Mouse (Mus musculus): ENCODE results near the gene Serpinb1a. TPM values are rescaled to one million over a fixed set of nuclear protein-coding genes. Genes with fewer than 3 reads are reported as not detected.

Serpinb1a gene
- total and polyA plus RNA-seq, 2 experiments from 2014 or later = 1.8 to 13.8 TPM

DNA sequence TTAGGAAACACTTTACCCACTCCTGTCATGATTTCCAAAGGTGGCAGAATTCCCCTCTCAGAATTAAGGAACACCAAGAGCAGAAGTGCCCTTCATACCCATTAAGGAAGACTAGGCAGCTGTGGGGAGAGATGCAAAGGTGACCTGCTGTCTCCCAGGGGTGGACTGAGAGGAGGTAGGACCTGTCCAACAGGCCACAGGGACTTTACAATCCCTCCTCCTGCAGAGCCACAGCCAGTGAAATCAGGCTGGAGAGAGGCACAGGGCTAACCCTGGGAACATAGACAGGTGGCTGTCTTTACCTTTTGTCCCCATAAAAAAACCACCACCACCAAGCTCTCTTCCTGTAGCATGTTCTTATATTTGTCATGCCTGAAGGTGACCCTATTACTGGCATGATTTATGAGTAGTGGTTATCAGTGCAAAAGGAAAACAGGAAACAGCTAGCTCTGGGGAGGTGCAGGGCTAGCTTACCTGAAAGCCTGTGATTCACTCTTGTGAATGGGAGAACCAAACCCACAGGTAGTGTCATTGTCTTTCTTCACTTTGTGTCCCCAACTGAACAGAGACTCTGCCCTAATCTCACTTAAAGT lies 1.4 kb downstream of the Serpinb1a start:
- no peak for TF ChIP-seq EP300 (IDR thresholded peaks at IDR 0.05; ENCODE audit: low read depth)
- TF ChIP-seq CTCF (IDR thresholded peaks at IDR 0.05; ENCODE audit: low read depth) = no peak

DNA sequence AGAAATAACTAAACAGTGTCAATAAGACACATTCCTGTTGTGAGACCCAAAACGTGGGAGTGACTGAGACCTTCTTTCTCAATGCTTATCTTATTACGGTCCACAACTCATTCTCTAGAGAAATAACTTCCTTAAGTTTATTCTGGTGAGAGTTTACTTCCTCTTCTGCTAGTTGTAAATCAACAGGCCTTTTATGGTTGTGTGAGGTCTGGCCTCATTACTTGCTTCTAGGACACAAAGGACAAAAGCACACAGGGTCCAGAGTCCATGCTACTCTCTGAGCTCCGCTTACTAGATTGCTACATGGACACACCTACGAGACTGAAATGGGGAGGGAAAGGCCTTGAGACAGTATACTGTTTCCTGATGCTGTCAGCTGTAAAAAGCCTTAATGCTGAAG lies 1.9 kb downstream of the Serpinb1a start:
- no peaks in the 10 kb centered on the region for H3K27me3 ChIP-seq (ENCODE audit: control insufficient read depth, insufficient read depth, low read length)
- H3K4me3 ChIP-seq (ENCODE audit: low read depth, low read length) = no peak overlapping the region
- TF ChIP-seq CTCF (IDR thresholded peaks at IDR 0.05; ENCODE audit: low read depth) = no peak
- TF ChIP-seq EP300 (IDR thresholded peaks at IDR 0.05; ENCODE audit: low read depth) = no peak
- H3K4me1 ChIP-seq (ENCODE audit: control insufficient read depth, insufficient read depth) = peaks cover 18% of the 10 kb centered on the region
- no peak overlapping the region for H3K27ac ChIP-seq (ENCODE audit: low read depth)
- no peaks in the 10 kb centered on the region for H3K36me3 ChIP-seq (replicated peaks; ENCODE audit: control insufficient read depth, insufficient read depth, low read length)
- H3K9ac ChIP-seq (replicated peaks; ENCODE audit: low read depth, low read length) = no peak overlapping the region
- 39% methylated on average over 4 of the region's 4 CpGs for WGBS
- H3K9me3 ChIP-seq (replicated peaks; ENCODE audit: control insufficient read depth, low read length) = no peaks in the 10 kb centered on the region
- no peak overlapping the region for H3K4me2 ChIP-seq (ENCODE audit: low read depth, low read length)
- ATAC-seq (ENCODE audit: insufficient read depth, low read depth) = no peak
- DNase-seq (ENCODE audit: low spot score) = no peak

More for the DNA sequence above, 1.4 kb downstream of the Serpinb1a start:
- ATAC-seq (ENCODE audit: insufficient read depth, low read depth) (no peak), DNase-seq (ENCODE audit: low spot score) (no peak)
- Histone ChIP-seq H3K9me3 (replicated peaks; ENCODE audit: control insufficient read depth, low read length) (no peaks in the 10 kb centered on the region), H3K27ac (ENCODE audit: low read depth) (no peak overlapping the region), H3K27me3 (ENCODE audit: control insufficient read depth, insufficient read depth, low read length) (no peaks in the 10 kb centered on the region), H3K4me2 (ENCODE audit: low read depth, low read length) (peak overlapping the region; percentile 38; the same call in 1 of the 2 replicates), H3K9ac (replicated peaks; ENCODE audit: low read depth, low read length) (no peak overlapping the region), H3K4me1 (ENCODE audit: control insufficient read depth, insufficient read depth) (peaks cover 18% of the 10 kb centered on the region), H3K4me3 (ENCODE audit: low read depth, low read length) (no peak overlapping the region), H3K36me3 (replicated peaks; ENCODE audit: control insufficient read depth, insufficient read depth, low read length) (no peaks in the 10 kb centered on the region)

DNA sequence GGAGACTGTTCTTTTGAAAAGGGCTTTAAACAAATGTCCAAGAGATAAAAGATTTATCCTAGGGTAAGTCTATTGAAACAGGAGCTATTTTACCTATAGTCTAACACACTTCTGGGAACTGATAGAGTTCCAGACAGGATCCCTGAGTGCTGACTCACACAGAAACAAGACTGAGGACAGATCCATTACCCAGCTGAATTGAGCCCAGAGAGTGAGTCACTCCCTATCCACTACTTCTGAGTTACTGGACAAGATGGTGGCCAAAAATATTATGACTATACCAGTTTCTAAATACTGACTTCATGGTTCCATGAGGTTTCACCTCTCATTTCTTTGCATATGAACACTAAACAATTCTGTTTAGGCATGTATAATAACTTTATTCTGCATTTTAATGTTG lies 4.8 kb downstream of the Serpinb1a start:
- no peaks in the 10 kb centered on the region for H3K9me3 ChIP-seq (replicated peaks; ENCODE audit: control insufficient read depth, low read length)
- TF ChIP-seq CTCF (IDR thresholded peaks at IDR 0.05; ENCODE audit: low read depth) (no peak), EP300 (IDR thresholded peaks at IDR 0.05; ENCODE audit: low read depth) (no peak)
- H3K27ac ChIP-seq (ENCODE audit: low read depth) = no peak overlapping the region
- DNase-seq (ENCODE audit: low spot score) = no peak
- no peaks in the 10 kb centered on the region for H3K36me3 ChIP-seq (replicated peaks; ENCODE audit: control insufficient read depth, insufficient read depth, low read length)
- H3K4me2 ChIP-seq (ENCODE audit: low read depth, low read length) = no peak overlapping the region
- H3K27me3 ChIP-seq (ENCODE audit: control insufficient read depth, insufficient read depth, low read length) = no peaks in the 10 kb centered on the region
- H3K9ac ChIP-seq (replicated peaks; ENCODE audit: low read depth, low read length) = no peak overlapping the region
- ATAC-seq (ENCODE audit: insufficient read depth, low read depth) = no peak
- peaks cover 13% of the 10 kb centered on the region; the same call in 1 of the 2 replicates for H3K4me1 ChIP-seq (ENCODE audit: control insufficient read depth, insufficient read depth)
- no peak overlapping the region for H3K4me3 ChIP-seq (ENCODE audit: low read depth, low read length)

DNA sequence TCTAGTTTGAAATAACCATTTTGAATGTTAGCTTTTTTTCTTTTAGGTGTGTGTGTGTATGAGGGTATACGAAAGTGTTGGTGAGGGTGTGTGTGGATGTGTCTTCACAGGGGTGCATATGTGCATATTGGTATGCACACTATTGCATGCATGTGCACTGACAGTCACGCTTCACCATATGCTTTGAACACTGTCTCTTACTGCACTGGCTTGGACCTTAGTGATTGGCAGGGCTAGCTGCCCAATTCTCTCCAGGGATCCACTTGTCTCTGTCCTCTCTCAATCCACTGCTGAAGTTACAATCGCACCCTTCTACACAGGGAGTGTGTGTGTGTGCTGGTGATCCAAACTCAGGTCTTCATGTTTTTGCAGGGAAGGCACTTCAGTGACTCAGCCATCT lies 9.6 kb downstream of the Serpinb1a start:
- TF ChIP-seq EP300 (IDR thresholded peaks at IDR 0.05; ENCODE audit: low read depth) = no peak
- no peak for TF ChIP-seq CTCF (IDR thresholded peaks at IDR 0.05; ENCODE audit: low read depth)
- no peak for DNase-seq (ENCODE audit: low spot score)
- Histone ChIP-seq H3K9me3 (replicated peaks; ENCODE audit: control insufficient read depth, low read length) (no peaks in the 10 kb centered on the region), H3K36me3 (replicated peaks; ENCODE audit: control insufficient read depth, insufficient read depth, low read length) (no peaks in the 10 kb centered on the region), H3K4me3 (ENCODE audit: low read depth, low read length) (no peak overlapping the region), H3K9ac (replicated peaks; ENCODE audit: low read depth, low read length) (no peak overlapping the region), H3K4me1 (ENCODE audit: control insufficient read depth, insufficient read depth) (0 out of 2 replicates have a peak, but pooled peaks cover 4% of the 10 kb centered on the region), H3K4me2 (ENCODE audit: low read depth, low read length) (no peak overlapping the region), H3K27me3 (ENCODE audit: control insufficient read depth, insufficient read depth, low read length) (no peaks in the 10 kb centered on the region), H3K27ac (ENCODE audit: low read depth) (no peak overlapping the region)
- 80% methylated on average over 3 of the region's 3 CpGs for WGBS
- no peak for ATAC-seq (ENCODE audit: insufficient read depth, low read depth)

DNA sequence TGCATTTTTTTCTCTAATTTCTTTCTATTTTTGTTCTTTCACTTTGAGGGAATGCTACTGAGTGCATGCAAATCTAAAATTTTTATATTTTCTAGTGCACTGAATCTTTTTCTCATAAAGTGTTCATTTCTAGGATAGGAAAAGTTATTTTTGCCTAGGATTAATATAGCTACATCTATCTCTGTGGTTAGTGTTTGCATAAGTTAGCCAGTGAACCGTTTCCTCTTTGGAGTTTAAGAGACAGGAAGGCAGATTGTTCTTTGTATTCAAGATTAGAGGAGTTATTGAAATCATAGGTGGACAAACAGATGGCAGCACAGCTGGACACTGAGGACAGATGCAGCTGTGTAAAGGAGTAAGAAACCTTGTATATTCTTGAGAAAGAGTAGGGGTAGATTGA lies 11.7 kb downstream of the Serpinb1a start:
- ATAC-seq (ENCODE audit: insufficient read depth, low read depth) = no peak
- no peaks in the 10 kb centered on the region for H3K9me3 ChIP-seq (replicated peaks; ENCODE audit: control insufficient read depth, low read length)
- no peaks in the 10 kb centered on the region for H3K27me3 ChIP-seq (ENCODE audit: control insufficient read depth, insufficient read depth, low read length)
- H3K4me1 ChIP-seq (ENCODE audit: control insufficient read depth, insufficient read depth) = 0 out of 2 replicates have a peak, but pooled peaks cover 4% of the 10 kb centered on the region
- H3K4me3 ChIP-seq (ENCODE audit: low read depth, low read length) = no peak overlapping the region
- H3K9ac ChIP-seq (replicated peaks; ENCODE audit: low read depth, low read length) = no peak overlapping the region
- H3K4me2 ChIP-seq (ENCODE audit: low read depth, low read length) = no peak overlapping the region
- TF ChIP-seq EP300 (IDR thresholded peaks at IDR 0.05; ENCODE audit: low read depth) (no peak), CTCF (IDR thresholded peaks at IDR 0.05; ENCODE audit: low read depth) (no peak)
- no peak overlapping the region for H3K27ac ChIP-seq (ENCODE audit: low read depth)
- no peak for DNase-seq (ENCODE audit: low spot score)
- WGBS = 28% methylated on average over 1 of the region's 1 CpGs
- H3K36me3 ChIP-seq (replicated peaks; ENCODE audit: control insufficient read depth, insufficient read depth, low read length) = no peaks in the 10 kb centered on the region

DNA sequence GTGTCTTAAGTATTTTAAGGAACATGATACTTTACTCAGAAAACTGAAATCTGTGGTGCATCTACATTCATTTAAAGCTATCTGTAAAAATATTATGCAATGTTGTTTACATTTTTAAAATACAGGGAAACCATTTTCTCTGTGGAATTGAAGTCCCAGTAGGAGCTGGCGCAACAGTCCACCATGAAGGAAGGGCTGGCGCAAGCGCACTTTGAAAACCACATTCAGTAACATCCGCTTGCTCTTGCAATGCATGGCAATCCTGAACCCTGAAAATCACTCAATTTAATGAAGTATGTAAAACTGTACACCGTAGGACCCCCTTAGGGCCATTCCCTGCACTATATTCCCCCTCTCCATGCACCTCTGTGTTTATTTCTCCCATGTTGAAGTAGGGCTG lies 16.5 kb downstream of the Serpinb1a start:
- WGBS = 93% methylated on average over 5 of the region's 5 CpGs
- Histone ChIP-seq H3K27me3 (ENCODE audit: control insufficient read depth, insufficient read depth, low read length) (no peaks in the 10 kb centered on the region), H3K36me3 (replicated peaks; ENCODE audit: control insufficient read depth, insufficient read depth, low read length) (no peaks in the 10 kb centered on the region), H3K27ac (ENCODE audit: low read depth) (no peak overlapping the region), H3K9me3 (replicated peaks; ENCODE audit: control insufficient read depth, low read length) (no peaks in the 10 kb centered on the region), H3K4me2 (ENCODE audit: low read depth, low read length) (no peak overlapping the region), H3K4me3 (ENCODE audit: low read depth, low read length) (no peak overlapping the region), H3K9ac (replicated peaks; ENCODE audit: low read depth, low read length) (no peak overlapping the region), H3K4me1 (ENCODE audit: control insufficient read depth, insufficient read depth) (peaks cover 6% of the 10 kb centered on the region; the same call in 1 of the 2 replicates)
- TF ChIP-seq EP300 (IDR thresholded peaks at IDR 0.05; ENCODE audit: low read depth) (no peak), CTCF (IDR thresholded peaks at IDR 0.05; ENCODE audit: low read depth) (no peak)
- no peak for DNase-seq (ENCODE audit: low spot score)
- ATAC-seq (ENCODE audit: insufficient read depth, low read depth) = no peak

Data from heart, postnatal 0 days (tissue).